Mouse (Mus musculus): ENCODE results near the gene Tmem175. TPM values are rescaled to one million over a fixed set of nuclear protein-coding genes. Genes with fewer than 3 reads are reported as not detected.

Tmem175 gene
- 74.6 and 81.8 TPM in 2 replicates for polyA plus RNA-seq (2012; rRNA removed)

DNA sequence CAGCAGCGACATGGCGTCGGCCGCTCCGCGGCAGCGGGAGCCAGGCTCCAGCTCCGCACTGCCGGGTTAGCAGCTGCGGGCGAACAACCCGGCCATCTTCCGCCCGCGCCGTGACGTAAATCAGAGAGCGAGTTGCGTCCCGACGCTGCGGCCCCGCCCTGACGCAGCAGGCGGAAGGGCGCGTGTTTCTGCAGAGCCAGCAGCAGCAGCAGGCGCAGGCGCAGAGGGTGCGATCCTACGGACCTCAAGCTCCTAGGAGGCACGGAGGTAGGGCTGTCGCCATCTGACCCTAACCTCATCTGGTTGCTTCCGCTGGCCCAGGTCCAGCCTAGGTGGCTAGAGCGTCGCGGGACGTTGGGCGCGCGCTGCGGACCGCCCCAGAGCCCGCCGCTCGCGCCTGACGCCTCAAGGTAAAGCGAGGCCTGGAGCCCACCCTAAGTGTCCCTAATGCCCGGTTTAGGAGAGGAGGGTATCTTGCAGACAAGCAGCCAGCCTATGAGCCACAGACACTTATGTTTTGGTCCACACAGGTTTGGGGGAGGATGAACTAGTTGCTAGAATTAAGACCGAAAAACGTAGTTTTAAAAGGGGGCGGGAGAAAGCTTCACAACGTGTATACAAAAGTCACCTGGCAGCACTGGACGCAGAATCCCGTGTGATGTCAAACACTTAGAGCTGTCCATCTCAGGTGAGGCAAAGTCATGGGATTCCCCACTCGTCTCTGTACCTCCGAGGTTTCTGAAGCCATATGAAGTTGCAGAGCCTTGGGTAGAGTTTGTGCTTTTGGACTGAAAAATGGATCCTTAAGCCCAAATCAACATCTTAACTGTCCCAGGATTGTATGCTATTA lies at the start of gene Tmem175, which contains the start of gene Gak:
TSS of gene Tmem175 (plus strand) at position 137 of the 850 bp plus-strand sequence.
TSS of gene Gak (minus strand) at position 122 of the 850 bp plus-strand sequence.

GRCm38 (mm10) chr5:108659698-108660631 lies 30.4 kb downstream of the Tmem175 start, which contains the start of gene Idua:
Idua (plus strand) TSS chr5:108660331.

DNA sequence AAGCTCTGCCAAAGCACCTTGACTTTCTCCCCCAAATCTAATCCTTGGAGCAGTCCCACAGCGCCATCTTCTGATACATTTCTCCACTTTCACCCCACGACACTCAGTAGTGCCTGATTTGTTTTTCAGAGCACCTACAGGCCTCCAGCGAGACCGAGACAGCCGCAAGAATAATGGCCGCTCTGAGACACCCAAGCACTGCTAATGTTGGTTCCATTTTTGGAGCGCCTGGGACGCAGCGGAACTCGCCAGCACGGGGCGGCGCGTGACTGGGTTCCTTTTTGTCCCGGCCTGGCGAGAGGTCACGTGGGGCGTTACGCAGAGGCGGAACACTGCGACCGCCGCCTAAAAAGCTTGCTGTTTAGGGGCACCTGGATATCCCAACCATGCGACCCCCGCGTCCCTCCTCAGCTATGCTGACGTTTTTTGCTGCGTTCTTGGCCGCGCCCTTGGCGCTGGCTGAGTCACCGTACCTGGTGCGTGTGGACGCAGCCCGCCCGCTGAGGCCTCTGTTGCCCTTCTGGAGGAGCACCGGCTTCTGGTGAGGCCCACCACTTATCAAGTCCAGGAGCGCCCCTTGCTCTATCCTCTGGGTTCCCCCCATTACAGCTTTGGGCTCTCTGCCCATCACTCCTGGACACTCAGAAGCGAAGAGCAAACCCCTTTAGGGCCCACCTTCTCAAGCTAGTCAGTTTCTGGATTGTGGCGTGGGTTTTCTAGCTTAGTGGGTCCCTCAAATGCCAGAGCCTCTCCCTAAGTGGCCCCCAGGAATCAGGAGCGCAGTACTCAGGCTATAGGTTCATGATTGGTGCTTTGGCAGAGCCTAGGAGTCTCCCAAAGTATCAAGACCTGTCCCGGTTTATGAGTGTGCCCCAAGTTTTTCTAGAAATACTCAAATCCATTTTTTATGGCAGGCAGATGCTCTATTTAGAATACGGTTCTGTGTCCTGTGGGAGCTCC lies 39.7 kb downstream of the Tmem175 start, which contains the start of gene Dgkq:
TSS of gene Dgkq (minus strand) at position 696 of the 960 bp plus-strand sequence.

DNA sequence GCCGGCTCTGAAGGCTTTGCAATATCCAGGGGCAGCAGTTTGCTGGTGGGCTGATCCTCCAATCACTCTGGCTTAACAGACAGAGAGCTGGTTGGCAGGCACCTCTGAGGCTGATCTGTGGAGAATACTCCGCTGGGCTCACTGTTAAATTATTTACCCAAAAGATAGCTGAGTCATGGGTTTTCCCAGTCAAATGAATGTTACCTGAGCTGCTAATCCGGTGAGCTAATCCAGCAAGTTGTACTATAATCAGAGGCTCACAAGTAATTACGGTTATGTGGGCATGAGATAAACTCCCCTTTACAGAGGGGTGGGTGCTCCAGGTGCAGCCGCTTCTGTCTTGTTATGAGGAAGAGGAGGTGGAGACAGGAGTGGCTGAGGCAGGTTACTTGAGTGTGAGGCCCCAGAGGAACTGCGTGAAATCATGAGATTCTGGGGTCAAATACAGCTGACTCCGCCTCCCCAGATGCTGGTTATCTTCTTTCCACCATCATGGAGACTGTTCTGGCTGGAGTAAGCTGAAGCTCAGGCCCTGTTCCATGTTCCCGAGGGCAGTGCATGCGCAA lies 45.8 kb downstream of the Tmem175 start, which contains the start of gene Slc26a1:
TSS of gene Slc26a1 (minus strand) at position 319 of the 566 bp plus-strand sequence.

DNA sequence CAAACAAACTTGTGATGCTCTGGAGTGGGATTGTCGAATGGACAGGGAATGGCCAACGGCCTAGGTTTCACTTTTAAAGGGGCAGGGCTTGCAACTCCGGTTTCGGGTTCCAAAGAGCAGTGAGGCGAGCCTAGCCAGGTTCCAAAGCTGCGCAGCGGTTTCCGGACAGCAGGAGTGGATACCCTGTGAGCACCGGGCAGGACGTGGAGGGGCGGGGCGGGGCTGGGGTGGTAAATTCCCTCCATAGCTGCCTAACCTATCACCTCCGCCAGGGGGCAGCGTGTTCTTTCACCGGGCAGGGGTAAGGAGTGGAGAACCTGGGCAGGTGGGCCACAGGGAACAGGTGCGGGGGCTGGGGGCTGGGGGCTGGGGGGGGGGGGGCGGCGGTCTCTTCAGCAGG lies 62.7 kb downstream of the Tmem175 start, which contains the start of gene Fgfrl1:
TSS of gene Fgfrl1 (plus strand) at position 112 of the 400 bp plus-strand sequence.

Other genes with a start within 250 kb of the Tmem175 start
- 0.06 and 0.16 TPM in 2 replicates for gene Pde6b, start 241.4 kb upstream of the Tmem175 start, polyA plus RNA-seq (2012; rRNA removed)
- gene Atp5k, start 195.3 kb upstream of the Tmem175 start, polyA plus RNA-seq (2012; rRNA removed), result 18.3 and 24.5 TPM in 2 replicates
- 8.2 and 8.5 TPM in 2 replicates for gene Mfsd7a, start 180.9 kb upstream of the Tmem175 start, polyA plus RNA-seq (2012; rRNA removed)
- 8.2 and 10.2 TPM in 2 replicates for gene Pcgf3, start 168.5 kb upstream of the Tmem175 start, polyA plus RNA-seq (2012; rRNA removed)
- gene Cplx1, start 79.7 kb upstream of the Tmem175 start, polyA plus RNA-seq (2012; rRNA removed), result 0.43 and 0.84 TPM in 2 replicates
- gene Gak, start within 50 bp of the Tmem175 start, polyA plus RNA-seq (2012; rRNA removed), result 75.6 and 91.0 TPM in 2 replicates
- 36.6 and 38.5 TPM in 2 replicates for gene Idua, start 30.6 kb downstream of the Tmem175 start, polyA plus RNA-seq (2012; rRNA removed)
- gene Dgkq, start 39.9 kb downstream of the Tmem175 start, polyA plus RNA-seq (2012; rRNA removed), result 35.9 and 39.0 TPM in 2 replicates
- 0.32 and 0.47 TPM in 2 replicates for gene Slc26a1, start 45.8 kb downstream of the Tmem175 start, polyA plus RNA-seq (2012; rRNA removed)
- 149 and 161 TPM in 2 replicates for gene Fgfrl1, start 62.6 kb downstream of the Tmem175 start, polyA plus RNA-seq (2012; rRNA removed)
- gene Rnf212, start 145.2 kb downstream of the Tmem175 start, polyA plus RNA-seq (2012; rRNA removed), result 0.44 and 0.84 TPM in 2 replicates
- not detected in 2 replicates for gene Tmed11, start 165.6 kb downstream of the Tmem175 start, polyA plus RNA-seq (2012; rRNA removed)
- gene Vmn2r8, start 179.1 kb downstream of the Tmem175 start, polyA plus RNA-seq (2012; rRNA removed), result not detected in 2 replicates
- gene Vmn2r9, start 222.8 kb downstream of the Tmem175 start, polyA plus RNA-seq (2012; rRNA removed), result not detected in 2 replicates

Data from ovary, adult 2 months (tissue).